Mouse (Mus musculus): ENCODE data around the gene Mok. TPM values are rescaled to one million over a fixed set of nuclear protein-coding genes. Genes with fewer than 3 reads are reported as not detected.

The Mok gene
- total RNA-seq, 1 experiment from 2014 or later = 0.25 TPM

DNA sequence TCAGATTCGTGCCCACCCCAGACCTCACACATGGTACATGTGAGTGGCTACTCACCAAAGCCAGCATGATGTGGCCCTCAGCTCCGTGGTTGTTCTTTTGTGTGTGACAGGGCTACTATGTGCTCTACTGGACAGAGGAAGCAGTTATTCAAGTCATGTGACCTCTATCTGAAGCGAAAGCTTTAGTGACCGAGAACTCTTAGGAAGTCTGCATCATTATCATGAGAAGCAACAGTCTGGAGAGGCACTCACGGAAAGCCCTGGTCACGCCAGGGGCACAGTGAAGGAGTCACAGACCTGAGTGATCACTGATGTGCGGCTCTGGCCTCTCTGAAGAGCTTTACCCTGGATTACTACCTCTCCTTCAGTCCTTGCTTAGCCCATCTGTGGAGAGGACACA is 18.4 kb downstream of the Mok start:
- no peak for ATAC-seq (replicated peaks in 1 of 2; ENCODE audit: insufficient read depth in 1 of 2, low FRiP score in 2 of 2, low TSS enrichment in 1 of 2, low read depth in 1 of 2, poor library complexity in 2 of 2, severe bottlenecking in 2 of 2)

DNA sequence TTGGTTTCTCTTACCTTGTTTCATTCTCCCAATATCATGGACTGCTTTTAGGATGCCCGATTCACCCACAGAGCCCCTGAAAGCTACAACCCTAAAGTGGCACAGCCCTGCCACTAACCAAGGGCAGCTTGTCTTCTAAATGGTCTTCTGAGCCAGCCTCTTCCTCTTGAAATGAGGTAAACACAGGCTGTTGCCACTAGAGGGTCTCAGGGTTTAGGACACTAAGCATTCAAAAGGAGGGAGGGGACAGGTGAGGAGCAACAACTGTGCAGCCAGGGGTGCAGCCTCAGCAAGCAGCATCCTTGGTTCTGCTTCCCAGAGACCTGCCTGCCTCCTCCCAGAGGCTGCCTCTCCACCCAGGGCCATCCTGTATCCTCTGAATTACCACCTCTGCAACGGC is 19.0 kb downstream of the Mok start:
- no peak for ATAC-seq (replicated peaks in 1 of 2; ENCODE audit: insufficient read depth in 1 of 2, low FRiP score in 2 of 2, low TSS enrichment in 1 of 2, low read depth in 1 of 2, poor library complexity in 2 of 2, severe bottlenecking in 2 of 2)

DNA sequence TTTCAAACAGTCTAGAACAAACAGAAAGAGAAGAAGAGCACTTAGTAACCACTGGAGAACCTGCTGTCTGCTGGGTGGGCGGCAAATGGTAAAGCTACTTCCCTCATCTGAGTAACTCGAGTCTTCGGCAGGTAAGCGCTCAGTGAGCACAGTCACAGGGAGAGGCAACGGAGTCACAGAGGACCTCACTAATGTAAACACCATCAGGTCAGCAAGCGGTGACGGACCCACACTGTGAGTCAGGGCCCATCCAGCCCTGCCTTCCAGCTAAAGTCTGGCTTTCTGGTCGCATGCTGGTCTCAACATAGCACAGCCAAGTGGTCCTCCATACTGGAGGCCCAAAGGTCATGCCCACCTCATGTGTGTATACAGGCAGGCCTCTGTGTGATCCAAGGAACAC is 21.4 kb downstream of the Mok start:
- ATAC-seq (replicated peaks in 1 of 2; ENCODE audit: insufficient read depth in 1 of 2, low FRiP score in 2 of 2, low TSS enrichment in 1 of 2, low read depth in 1 of 2, poor library complexity in 2 of 2, severe bottlenecking in 2 of 2) = no peak

DNA sequence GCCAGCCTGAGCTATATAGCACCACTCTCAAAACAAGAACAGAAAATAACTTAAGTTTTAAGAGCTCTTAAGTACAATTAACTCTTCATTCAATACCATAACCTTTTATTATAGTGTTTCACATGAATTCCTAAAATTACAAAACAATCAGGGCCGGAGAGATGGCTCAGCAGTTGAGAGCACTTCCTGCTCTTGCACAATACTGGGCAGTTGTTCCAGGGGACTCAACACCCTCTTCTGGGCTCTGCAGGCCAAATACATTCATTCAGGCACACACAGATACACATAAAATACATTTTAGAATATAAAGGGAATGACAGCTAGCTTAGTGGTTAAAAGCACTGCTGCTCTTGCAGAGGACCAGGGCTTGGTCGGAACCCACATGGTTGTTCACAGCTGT is 23.9 kb downstream of the Mok start:
- ATAC-seq (replicated peaks in 1 of 2; ENCODE audit: insufficient read depth in 1 of 2, low FRiP score in 2 of 2, low TSS enrichment in 1 of 2, low read depth in 1 of 2, poor library complexity in 2 of 2, severe bottlenecking in 2 of 2) = no peak

DNA sequence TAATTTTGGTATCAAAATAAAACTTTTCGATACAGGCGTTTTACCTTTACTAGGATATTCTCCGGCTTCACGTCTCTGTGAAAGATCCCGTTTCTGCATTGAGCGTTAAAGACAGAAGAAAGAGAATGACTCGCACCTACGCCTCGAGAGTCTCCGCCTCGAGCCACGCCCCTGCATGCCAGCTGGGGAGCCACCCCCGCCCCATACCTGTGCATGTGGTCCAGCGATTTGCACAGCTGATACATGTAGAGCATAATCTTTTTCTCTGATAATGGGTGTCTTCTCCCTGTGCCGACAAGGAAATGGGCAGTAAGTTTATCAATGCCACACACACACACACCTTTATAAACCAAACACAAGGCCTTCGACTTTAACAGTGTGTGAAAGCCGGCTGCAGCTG is 25.8 kb downstream of the Mok start:
- ATAC-seq (replicated peaks in 1 of 2; ENCODE audit: insufficient read depth in 1 of 2, low FRiP score in 2 of 2, low TSS enrichment in 1 of 2, low read depth in 1 of 2, poor library complexity in 2 of 2, severe bottlenecking in 2 of 2) = no peak

DNA sequence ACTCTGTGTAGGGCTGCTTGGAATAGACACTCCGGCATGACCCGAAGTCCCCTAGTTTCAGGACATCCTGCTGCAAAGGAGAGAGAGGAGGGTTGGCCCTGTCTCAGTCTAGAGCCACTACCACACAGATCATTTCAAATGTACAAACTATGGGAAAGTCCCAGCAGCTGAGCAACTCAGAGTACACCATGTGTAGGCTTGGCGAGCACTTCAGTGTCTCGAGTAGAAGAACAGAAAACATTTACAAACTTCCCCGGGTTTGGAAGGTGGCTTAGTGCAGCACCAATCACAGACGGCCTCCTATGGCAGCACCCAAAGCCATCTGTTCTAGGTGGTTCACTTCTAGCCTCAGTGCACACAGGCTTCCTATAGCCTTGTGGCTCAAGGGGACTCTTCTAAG is 27.1 kb downstream of the Mok start:
- no peak for ATAC-seq (replicated peaks in 1 of 2; ENCODE audit: insufficient read depth in 1 of 2, low FRiP score in 2 of 2, low TSS enrichment in 1 of 2, low read depth in 1 of 2, poor library complexity in 2 of 2, severe bottlenecking in 2 of 2)

DNA sequence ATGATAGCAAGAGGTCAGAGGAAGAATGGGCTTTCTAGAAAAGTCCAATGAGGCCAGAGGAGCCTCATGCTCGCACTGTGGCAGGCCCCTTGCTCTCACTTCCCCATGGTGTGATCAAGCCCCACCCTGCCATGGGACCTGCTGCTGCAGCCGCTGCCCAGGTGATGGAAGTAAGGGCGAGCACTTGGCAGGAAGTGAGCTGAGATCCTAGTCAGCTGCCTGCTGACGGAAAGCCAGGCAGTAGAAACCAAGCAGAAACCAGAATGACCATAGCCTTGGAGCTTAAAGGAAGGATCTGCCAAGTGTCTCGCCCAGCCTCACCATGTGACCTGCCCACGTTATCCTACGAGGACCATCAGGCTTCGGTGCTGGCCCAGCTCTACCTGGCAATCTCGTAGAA is 27.6 kb downstream of the Mok start:
- ATAC-seq (replicated peaks in 1 of 2; ENCODE audit: insufficient read depth in 1 of 2, low FRiP score in 2 of 2, low TSS enrichment in 1 of 2, low read depth in 1 of 2, poor library complexity in 2 of 2, severe bottlenecking in 2 of 2) = peak; percentile 48 to 56; a peak in 2 of 4 replicates

DNA sequence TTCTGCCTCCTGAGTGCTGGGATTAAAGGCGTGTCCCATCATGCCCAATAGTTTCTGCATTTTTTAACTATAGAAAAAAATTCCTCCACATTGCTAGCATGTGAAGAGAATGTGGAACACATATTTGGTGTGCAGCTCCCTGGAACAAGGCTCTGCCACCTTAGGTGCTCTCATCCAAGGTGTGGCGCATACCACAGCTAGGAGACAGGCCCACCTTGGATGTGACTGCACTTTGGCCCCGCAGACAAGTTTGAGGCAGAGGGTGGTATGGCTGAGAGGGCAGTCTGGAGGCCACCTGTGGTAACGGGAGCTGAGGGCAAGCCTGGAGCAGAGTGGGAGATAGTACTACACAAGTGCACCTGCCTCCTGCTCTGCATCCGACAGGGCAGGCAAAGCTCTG is 31.9 kb downstream of the Mok start:
- no peak for ATAC-seq (replicated peaks in 1 of 2; ENCODE audit: insufficient read depth in 1 of 2, low FRiP score in 2 of 2, low TSS enrichment in 1 of 2, low read depth in 1 of 2, poor library complexity in 2 of 2, severe bottlenecking in 2 of 2)

DNA sequence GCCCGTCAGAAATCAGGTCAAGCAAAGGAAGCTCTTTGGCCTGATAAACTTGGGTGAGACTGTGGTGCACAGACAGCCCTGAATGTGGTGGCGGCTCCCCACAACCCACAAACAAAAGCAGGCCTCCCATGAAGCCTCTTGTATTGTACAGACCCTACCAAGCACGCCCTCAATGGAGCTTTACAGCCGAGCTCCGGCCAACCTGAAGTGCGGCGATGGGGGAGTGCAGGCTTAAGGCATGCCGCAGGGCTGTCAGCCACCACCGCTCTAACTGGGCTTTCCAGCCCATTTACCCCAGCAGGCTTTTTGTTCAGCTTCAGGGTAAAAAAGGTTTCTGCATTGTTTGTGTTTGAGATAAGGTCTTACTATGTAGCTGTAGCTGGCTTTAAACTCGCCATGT is 32.3 kb downstream of the Mok start:
- no peak for ATAC-seq (replicated peaks in 1 of 2; ENCODE audit: insufficient read depth in 1 of 2, low FRiP score in 2 of 2, low TSS enrichment in 1 of 2, low read depth in 1 of 2, poor library complexity in 2 of 2, severe bottlenecking in 2 of 2)

DNA sequence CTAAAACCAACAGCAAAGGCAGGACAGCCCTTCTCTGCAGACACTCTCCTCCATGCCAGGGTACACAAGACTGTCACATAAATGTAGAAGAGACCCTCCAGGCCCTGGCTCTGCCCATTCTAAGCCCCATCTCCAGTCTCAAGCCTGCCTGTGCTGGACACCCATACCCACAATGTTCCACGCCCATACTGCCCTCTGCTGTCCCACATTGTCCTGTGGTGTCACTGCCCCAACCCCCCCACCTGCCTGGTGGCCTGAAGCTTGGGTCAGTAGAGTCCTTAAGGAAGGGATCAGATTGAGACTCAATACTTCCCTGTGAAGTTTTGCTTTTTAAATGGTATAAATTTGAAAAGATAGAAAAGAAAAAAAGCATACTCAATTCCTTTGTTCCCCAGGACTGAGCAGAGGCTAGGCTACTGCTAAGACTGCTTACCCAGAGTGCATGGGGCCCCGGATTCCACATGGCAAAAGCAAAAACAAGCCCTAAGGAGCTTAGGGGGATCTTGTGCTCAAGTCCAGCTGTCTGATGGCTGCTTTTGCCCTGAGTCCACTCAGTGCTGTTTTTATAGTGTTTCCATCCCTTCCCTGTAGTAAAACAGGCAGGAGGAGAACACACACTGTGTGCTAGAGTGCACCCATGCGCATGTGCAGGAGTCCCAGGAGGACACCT is 34.3 kb downstream of the Mok start:
- no peak for ATAC-seq (replicated peaks in 1 of 2; ENCODE audit: insufficient read depth in 1 of 2, low FRiP score in 2 of 2, low TSS enrichment in 1 of 2, low read depth in 1 of 2, poor library complexity in 2 of 2, severe bottlenecking in 2 of 2)

DNA sequence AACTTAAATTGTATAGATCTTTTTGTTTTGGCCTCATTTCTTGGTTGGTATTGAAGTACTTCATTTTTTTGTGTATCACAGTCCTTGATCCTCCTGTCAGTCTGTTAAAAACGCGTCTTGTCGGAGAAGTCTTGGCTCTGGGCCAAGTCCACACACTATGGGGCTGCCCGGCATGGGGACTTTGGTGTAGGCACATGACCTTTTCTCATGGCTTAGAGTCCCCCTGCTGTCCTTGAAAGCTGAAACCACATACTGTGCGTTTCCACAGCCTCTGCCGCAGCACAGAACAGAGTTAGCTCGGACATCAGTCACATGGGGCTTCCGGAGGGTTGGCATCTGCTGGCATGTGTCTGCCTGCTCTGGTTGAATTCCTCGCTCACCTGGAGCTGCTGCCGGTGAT is 36.5 kb downstream of the Mok start:
- no peak for ATAC-seq (replicated peaks in 1 of 2; ENCODE audit: insufficient read depth in 1 of 2, low FRiP score in 2 of 2, low TSS enrichment in 1 of 2, low read depth in 1 of 2, poor library complexity in 2 of 2, severe bottlenecking in 2 of 2)

DNA sequence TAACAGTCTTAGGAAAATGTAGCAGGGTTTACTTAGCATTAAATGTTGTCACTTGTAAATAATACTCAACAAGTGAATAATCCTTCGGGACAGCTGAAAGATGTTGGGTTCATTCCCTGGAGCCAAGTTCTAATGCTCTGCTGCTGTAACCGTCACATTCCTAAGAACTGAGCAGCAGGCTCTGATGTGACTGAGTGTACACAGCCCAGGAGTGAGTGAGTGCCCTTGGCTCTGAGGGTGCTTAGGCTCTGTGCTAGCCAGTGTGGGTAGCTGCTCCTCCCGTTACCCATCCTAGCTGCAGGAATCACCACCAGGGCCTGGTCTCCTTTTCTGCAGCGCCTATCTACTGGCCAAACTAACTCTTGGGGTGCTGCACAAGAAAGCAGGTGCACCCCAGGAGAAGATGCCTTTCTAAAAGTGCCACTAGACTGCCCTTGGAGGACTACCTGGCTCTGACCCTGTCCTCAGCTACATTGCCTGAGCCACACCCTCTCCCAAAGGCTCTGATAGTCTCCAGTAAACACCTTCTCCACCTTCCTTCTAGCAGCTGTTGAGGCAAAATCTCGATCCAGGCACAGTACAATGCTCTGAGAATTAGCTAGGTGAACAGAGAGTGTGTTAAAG is 38.0 kb downstream of the Mok start:
- no peak for ATAC-seq (replicated peaks in 1 of 2; ENCODE audit: insufficient read depth in 1 of 2, low FRiP score in 2 of 2, low TSS enrichment in 1 of 2, low read depth in 1 of 2, poor library complexity in 2 of 2, severe bottlenecking in 2 of 2)

DNA sequence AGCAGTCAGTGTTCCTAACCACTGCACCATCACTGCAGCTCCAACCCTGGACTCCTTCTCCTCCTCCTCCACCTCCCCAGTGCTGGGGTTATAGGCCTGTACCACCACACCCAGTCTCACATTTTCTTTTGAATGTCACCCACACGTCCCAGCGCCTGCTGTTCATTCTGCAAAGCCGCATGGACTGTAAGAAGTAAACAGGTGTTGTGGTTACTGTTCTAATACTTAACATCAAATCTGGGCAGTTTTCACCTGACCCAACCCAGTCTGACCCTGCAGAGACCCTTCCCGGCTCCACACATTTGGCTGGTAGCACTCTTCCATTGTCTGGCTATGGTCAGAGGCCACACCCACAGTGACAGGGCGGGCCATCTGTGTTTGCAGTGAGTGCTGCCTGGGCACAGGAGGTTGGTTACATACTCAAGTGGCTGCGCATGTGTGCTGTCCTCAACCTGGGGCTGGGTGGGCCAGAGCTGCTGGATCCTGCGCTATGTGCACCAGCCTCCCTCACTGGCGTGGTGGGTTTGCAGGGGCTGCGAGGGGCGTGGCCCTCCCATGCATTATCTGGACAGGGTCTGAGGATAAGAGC is 38.8 kb downstream of the Mok start:
- ATAC-seq (replicated peaks in 1 of 2; ENCODE audit: insufficient read depth in 1 of 2, low FRiP score in 2 of 2, low TSS enrichment in 1 of 2, low read depth in 1 of 2, poor library complexity in 2 of 2, severe bottlenecking in 2 of 2) = no peak

DNA sequence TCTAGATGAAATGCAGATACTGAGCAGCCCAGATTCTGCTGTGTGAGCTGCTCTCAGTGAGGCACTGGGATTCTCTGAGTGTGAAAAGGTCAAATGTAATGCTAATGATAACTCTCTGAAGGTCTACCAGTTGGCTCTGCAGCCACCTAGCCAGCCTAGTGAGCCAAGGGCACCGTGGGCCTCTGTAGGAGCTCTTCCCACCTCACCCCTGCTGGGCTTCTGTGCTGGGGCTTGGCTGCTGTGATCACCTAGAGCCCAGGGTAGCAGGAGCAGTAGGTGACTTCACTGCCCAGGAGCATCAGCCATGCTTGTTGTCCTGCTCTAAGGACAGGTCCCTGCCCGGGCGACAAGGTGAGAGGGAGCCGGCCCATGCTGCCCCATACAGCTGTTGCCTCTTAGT is 41.5 kb downstream of the Mok start:
- ATAC-seq (replicated peaks in 1 of 2; ENCODE audit: insufficient read depth in 1 of 2, low FRiP score in 2 of 2, low TSS enrichment in 1 of 2, low read depth in 1 of 2, poor library complexity in 2 of 2, severe bottlenecking in 2 of 2) = no peak

DNA sequence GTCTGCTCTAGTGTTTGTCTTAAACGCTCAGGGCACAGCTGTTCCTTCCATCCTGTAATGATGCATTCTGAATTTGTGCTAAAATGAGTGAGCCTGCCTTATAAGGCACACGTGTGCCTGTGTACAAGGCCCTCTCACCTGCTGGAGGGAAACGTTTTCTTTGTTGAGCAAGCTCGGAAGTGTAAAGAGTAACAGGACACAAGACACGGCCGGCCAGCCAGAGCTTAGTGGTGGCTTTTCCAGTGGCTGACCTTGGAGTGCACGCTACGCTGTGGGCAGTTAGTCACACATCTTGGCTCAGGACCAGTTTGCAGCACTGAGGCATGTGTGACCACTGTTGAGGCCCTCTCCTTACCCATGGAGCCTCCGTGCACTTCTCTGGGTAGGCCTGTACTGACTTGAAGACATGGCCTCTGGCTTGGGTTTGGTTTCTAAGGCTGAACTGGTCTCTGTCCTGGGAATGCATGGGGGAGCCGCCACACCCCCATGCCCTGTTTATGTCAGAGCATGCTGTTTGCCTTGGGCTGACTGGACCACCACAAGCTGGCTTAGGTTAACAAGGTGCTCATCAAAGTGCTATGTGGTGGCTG is 42.8 kb downstream of the Mok start:
- ATAC-seq (replicated peaks in 1 of 2; ENCODE audit: insufficient read depth in 1 of 2, low FRiP score in 2 of 2, low TSS enrichment in 1 of 2, low read depth in 1 of 2, poor library complexity in 2 of 2, severe bottlenecking in 2 of 2) = no peak

DNA sequence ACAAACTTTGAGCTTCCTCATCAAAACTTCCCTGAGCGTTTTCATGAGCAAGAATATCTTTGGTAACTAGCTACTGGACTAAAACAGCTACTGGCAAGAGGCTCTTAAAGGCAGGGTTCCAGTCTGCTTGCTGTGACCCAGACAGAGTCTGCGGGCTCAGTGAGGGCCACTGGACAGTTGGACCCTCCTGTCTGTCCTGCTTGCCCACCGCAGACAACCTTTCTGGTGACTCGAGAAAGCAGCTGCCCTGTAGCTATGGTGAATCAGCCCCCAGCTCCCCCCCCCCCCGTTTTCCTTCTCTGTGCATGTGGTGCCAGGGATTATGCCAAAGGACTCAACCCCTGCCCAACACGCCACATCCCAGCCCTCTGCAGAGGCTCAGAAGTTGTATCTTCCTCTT is 43.5 kb downstream of the Mok start:
- ATAC-seq (replicated peaks in 1 of 2; ENCODE audit: insufficient read depth in 1 of 2, low FRiP score in 2 of 2, low TSS enrichment in 1 of 2, low read depth in 1 of 2, poor library complexity in 2 of 2, severe bottlenecking in 2 of 2) = no peak

DNA sequence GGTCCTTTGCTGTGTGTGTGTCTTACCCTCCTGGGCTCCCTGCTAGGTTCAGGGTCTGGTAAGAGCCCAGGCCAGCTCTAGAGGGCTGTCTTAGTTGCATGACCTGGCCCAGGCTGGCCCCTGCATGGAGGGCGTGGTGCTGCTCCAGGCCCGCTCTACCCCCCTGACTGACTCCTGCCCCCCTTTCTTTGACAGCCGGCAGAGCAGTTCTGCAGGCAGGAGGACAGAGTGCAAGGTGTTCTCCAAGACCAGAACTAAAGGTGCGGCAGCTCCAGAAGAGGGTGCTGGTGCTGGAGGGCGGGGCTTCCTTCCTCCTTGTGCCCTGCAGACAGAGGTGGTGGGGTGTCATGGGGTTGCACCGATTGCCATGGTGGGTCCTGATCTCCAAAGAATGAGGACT is 44.0 kb downstream of the Mok start:
- no peak for ATAC-seq (replicated peaks in 1 of 2; ENCODE audit: insufficient read depth in 1 of 2, low FRiP score in 2 of 2, low TSS enrichment in 1 of 2, low read depth in 1 of 2, poor library complexity in 2 of 2, severe bottlenecking in 2 of 2)

DNA sequence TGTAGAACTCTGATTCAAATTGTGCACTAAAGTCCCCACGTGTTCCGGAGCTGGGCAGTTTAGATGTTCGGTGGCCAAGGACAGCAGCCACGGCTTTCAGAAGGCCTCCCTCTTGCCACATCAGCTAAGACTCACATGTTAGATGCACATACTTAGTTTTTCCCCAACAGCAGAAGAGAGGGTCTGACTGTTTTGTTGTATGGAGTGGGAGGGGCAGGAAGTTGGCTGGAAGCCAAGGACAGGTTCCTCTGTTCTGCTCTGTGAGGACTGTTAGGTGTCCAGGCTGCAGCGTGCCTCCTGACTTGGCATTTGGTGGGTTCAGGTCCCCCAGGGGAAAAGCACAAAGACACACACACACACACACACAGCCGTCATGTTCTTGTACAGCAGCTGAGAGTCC is 45.7 kb downstream of the Mok start:
- no peak for ATAC-seq (replicated peaks in 1 of 2; ENCODE audit: insufficient read depth in 1 of 2, low FRiP score in 2 of 2, low TSS enrichment in 1 of 2, low read depth in 1 of 2, poor library complexity in 2 of 2, severe bottlenecking in 2 of 2)

DNA sequence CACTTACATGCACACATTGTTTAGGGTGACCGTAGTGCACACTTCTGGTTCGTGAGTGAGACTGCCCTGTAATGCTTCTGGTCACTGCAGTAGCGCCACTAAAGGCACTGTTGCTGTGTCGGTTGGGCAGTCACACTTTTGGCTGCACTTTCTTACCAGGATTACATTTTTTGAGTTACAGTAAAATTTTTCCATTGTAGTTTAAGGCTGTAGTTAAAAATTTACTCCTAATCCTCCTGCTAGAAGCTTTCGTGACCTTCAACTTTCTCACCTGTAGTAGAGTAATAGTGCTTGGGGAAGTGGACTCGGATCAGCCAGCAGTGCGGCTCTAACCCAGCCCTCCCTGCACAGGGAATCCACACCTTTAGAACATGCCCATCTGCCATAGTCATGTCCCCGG is 49.7 kb downstream of the Mok start:
- ATAC-seq (replicated peaks in 1 of 2; ENCODE audit: insufficient read depth in 1 of 2, low FRiP score in 2 of 2, low TSS enrichment in 1 of 2, low read depth in 1 of 2, poor library complexity in 2 of 2, severe bottlenecking in 2 of 2) = no peak
